Mouse (Mus musculus): Measurements from ENCODE around the gene Gm20765. TPM values are rescaled to one million over a fixed set of nuclear protein-coding genes. Genes with fewer than 3 reads are reported as not detected.
"Not testable (repeated sequence)": the region's sequence is repeated elsewhere in the genome, so short reads cannot be mapped to it uniquely, and the experiment has no call there.

Gene Gm20765
- polyA plus RNA-seq (2012; rRNA removed) = not detected in 2 replicates

DNA sequence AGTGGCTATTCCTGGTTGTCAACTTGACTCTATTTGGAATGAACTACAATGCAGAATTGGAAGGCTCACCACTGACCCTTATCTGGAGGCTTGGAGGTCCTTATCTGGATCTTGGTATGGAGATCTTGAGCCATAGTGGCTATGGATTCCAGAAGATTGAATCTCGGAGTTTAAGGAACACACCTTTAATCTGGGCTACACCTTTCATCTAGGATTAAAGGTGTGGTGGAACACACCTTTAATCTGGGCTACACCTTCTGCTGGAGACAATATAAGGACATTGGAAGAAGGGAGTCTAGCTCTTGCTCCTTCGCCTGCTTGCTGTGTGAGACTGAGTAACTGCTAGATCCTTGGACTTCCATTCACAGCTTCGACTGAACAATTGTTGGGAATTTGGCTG is at the start of gene Gm20765:
TSS of gene Gm20765 (plus strand) at position 301 of the 400 bp plus-strand sequence.
- not testable (repeated sequence) for H3K4me3 ChIP-seq (ENCODE audit: low read depth, low read length); H3K36me3 ChIP-seq (ENCODE audit: control insufficient read depth, insufficient read depth, low read length); H3K27ac ChIP-seq (ENCODE audit: insufficient read depth, low read depth, low read length); H3K4me1 ChIP-seq (ENCODE audit: control insufficient read depth, insufficient read depth, insufficient read length, low read length); H3K27me3 ChIP-seq (ENCODE audit: control insufficient read depth, insufficient read depth, low read length)
- no CpG with 5 or more reads among the region's 3 CpGs for WGBS

DNA sequence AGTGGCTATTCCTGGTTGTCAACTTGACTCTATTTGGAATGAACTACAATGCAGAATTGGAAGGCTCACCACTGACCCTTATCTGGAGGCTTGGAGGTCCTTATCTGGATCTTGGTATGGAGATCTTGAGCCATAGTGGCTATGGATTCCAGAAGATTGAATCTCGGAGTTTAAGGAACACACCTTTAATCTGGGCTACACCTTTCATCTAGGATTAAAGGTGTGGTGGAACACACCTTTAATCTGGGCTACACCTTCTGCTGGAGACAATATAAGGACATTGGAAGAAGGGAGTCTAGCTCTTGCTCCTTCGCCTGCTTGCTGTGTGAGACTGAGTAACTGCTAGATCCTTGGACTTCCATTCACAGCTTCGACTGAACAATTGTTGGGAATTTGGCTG is 42.6 kb upstream of the Gm20765 start, which contains the start of gene Gm21293:
TSS of gene Gm21293 (plus strand) at position 301 of the 400 bp plus-strand sequence.
- H3K27ac ChIP-seq (ENCODE audit: insufficient read depth, low read depth, low read length); H3K4me1 ChIP-seq (ENCODE audit: control insufficient read depth, insufficient read depth, insufficient read length, low read length); H3K4me3 ChIP-seq (ENCODE audit: low read depth, low read length); H3K36me3 ChIP-seq (ENCODE audit: control insufficient read depth, insufficient read depth, low read length); H3K27me3 ChIP-seq (ENCODE audit: control insufficient read depth, insufficient read depth, low read length): not testable (repeated sequence)
- no CpG with 5 or more reads among the region's 3 CpGs for WGBS

DNA sequence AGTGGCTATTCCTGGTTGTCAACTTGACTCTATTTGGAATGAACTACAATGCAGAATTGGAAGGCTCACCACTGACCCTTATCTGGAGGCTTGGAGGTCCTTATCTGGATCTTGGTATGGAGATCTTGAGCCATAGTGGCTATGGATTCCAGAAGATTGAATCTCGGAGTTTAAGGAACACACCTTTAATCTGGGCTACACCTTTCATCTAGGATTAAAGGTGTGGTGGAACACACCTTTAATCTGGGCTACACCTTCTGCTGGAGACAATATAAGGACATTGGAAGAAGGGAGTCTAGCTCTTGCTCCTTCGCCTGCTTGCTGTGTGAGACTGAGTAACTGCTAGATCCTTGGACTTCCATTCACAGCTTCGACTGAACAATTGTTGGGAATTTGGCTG is 34.1 kb upstream of the Gm20765 start, which contains the start of gene Gm6763:
TSS of gene Gm6763 (plus strand) at position 301 of the 400 bp plus-strand sequence.
- H3K4me3 ChIP-seq (ENCODE audit: low read depth, low read length); H3K27me3 ChIP-seq (ENCODE audit: control insufficient read depth, insufficient read depth, low read length); H3K36me3 ChIP-seq (ENCODE audit: control insufficient read depth, insufficient read depth, low read length); H3K4me1 ChIP-seq (ENCODE audit: control insufficient read depth, insufficient read depth, insufficient read length, low read length); H3K27ac ChIP-seq (ENCODE audit: insufficient read depth, low read depth, low read length): not testable (repeated sequence)
- no CpG with 5 or more reads among the region's 3 CpGs for WGBS

DNA sequence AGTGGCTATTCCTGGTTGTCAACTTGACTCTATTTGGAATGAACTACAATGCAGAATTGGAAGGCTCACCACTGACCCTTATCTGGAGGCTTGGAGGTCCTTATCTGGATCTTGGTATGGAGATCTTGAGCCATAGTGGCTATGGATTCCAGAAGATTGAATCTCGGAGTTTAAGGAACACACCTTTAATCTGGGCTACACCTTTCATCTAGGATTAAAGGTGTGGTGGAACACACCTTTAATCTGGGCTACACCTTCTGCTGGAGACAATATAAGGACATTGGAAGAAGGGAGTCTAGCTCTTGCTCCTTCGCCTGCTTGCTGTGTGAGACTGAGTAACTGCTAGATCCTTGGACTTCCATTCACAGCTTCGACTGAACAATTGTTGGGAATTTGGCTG is 25.6 kb upstream of the Gm20765 start, which contains the start of gene Gm8764:
TSS of gene Gm8764 (plus strand) at position 301 of the 400 bp plus-strand sequence.
- not testable (repeated sequence) for H3K4me3 ChIP-seq (ENCODE audit: low read depth, low read length); H3K27me3 ChIP-seq (ENCODE audit: control insufficient read depth, insufficient read depth, low read length); H3K36me3 ChIP-seq (ENCODE audit: control insufficient read depth, insufficient read depth, low read length); H3K27ac ChIP-seq (ENCODE audit: insufficient read depth, low read depth, low read length); H3K4me1 ChIP-seq (ENCODE audit: control insufficient read depth, insufficient read depth, insufficient read length, low read length)
- WGBS = no CpG with 5 or more reads among the region's 3 CpGs

DNA sequence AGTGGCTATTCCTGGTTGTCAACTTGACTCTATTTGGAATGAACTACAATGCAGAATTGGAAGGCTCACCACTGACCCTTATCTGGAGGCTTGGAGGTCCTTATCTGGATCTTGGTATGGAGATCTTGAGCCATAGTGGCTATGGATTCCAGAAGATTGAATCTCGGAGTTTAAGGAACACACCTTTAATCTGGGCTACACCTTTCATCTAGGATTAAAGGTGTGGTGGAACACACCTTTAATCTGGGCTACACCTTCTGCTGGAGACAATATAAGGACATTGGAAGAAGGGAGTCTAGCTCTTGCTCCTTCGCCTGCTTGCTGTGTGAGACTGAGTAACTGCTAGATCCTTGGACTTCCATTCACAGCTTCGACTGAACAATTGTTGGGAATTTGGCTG is 17.1 kb upstream of the Gm20765 start, which contains the start of gene Gm21304:
TSS of gene Gm21304 (plus strand) at position 301 of the 400 bp plus-strand sequence.
- H3K4me3 ChIP-seq (ENCODE audit: low read depth, low read length); H3K4me1 ChIP-seq (ENCODE audit: control insufficient read depth, insufficient read depth, insufficient read length, low read length); H3K27me3 ChIP-seq (ENCODE audit: control insufficient read depth, insufficient read depth, low read length); H3K27ac ChIP-seq (ENCODE audit: insufficient read depth, low read depth, low read length); H3K36me3 ChIP-seq (ENCODE audit: control insufficient read depth, insufficient read depth, low read length): not testable (repeated sequence)
- WGBS = no CpG with 5 or more reads among the region's 3 CpGs

DNA sequence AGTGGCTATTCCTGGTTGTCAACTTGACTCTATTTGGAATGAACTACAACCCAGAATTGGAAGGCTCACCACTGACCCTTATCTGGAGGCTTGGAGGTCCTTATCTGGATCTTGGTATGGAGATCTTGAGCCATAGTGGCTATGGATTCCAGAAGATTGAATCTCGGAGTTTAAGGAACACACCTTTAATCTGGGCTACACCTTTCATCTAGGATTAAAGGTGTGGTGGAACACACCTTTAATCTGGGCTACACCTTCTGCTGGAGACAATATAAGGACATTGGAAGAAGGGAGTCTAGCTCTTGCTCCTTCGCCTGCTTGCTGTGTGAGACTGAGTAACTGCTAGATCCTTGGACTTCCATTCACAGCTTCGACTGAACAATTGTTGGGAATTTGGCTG is 8.6 kb upstream of the Gm20765 start, which contains the start of gene Gm21312:
TSS of gene Gm21312 (plus strand) at position 301 of the 400 bp plus-strand sequence.
- not testable (repeated sequence) for H3K27ac ChIP-seq (ENCODE audit: insufficient read depth, low read depth, low read length); H3K4me3 ChIP-seq (ENCODE audit: low read depth, low read length); H3K27me3 ChIP-seq (ENCODE audit: control insufficient read depth, insufficient read depth, low read length); H3K36me3 ChIP-seq (ENCODE audit: control insufficient read depth, insufficient read depth, low read length); H3K4me1 ChIP-seq (ENCODE audit: control insufficient read depth, insufficient read depth, insufficient read length, low read length)
- no CpG with 5 or more reads among the region's 3 CpGs for WGBS

DNA sequence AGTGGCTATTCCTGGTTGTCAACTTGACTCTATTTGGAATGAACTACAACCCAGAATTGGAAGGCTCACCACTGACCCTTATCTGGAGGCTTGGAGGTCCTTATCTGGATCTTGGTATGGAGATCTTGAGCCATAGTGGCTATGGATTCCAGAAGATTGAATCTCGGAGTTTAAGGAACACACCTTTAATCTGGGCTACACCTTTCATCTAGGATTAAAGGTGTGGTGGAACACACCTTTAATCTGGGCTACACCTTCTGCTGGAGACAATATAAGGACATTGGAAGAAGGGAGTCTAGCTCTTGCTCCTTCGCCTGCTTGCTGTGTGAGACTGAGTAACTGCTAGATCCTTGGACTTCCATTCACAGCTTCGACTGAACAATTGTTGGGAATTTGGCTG is 8.4 kb downstream of the Gm20765 start, which contains the start of gene Gm4340:
TSS of gene Gm4340 (plus strand) at position 301 of the 400 bp plus-strand sequence.
- H3K27me3 ChIP-seq (ENCODE audit: control insufficient read depth, insufficient read depth, low read length); H3K27ac ChIP-seq (ENCODE audit: insufficient read depth, low read depth, low read length); H3K4me1 ChIP-seq (ENCODE audit: control insufficient read depth, insufficient read depth, insufficient read length, low read length); H3K4me3 ChIP-seq (ENCODE audit: low read depth, low read length); H3K36me3 ChIP-seq (ENCODE audit: control insufficient read depth, insufficient read depth, low read length): not testable (repeated sequence)
- WGBS = no CpG with 5 or more reads among the region's 3 CpGs

DNA sequence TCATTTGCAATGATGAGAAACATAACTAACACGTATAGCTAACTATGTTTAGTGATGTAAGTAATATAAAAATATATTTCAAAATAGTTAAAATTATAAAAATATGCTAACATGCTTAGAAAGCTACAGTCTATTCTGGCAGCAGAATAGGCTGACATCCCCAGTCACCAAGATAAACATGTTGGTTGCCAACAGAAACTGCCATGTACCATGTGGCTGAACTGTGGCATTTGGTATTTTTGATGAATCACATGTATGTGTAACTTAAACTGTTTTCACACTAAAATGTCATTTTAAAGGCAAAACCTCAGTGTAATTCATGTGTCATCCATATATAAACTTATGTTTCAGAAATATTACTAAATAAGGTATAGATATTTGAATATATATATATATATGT is 24.3 kb downstream of the Gm20765 start:
- TF ChIP-seq CTCF (IDR thresholded peaks at IDR 0.05; ENCODE audit: extremely low read depth, insufficient read length, insufficient replicate concordance, low read depth, low read length) (no peak), POLR2A (IDR thresholded peaks at IDR 0.05; ENCODE audit: low read depth, low read length) (no peak)
- Histone ChIP-seq H3K4me1 (ENCODE audit: control insufficient read depth, insufficient read depth, insufficient read length, low read length) (no peaks in the 10 kb centered on the region), H3K27ac (ENCODE audit: insufficient read depth, low read depth, low read length) (no peak overlapping the region), H3K27me3 (ENCODE audit: control insufficient read depth, insufficient read depth, low read length) (no peaks in the 10 kb centered on the region), H3K36me3 (ENCODE audit: control insufficient read depth, insufficient read depth, low read length) (no peaks in the 10 kb centered on the region), H3K4me3 (ENCODE audit: low read depth, low read length) (no peak overlapping the region)
- 82% methylated on average over 1 of the region's 1 CpGs for WGBS
